Mouse (Mus musculus): ENCODE measurements around the gene Daam1. TPM values are rescaled to one million over a fixed set of nuclear protein-coding genes. Genes with fewer than 3 reads are reported as not detected.

Gene Daam1
- polyA plus RNA-seq, 1 experiment: 8.3 TPM

DNA sequence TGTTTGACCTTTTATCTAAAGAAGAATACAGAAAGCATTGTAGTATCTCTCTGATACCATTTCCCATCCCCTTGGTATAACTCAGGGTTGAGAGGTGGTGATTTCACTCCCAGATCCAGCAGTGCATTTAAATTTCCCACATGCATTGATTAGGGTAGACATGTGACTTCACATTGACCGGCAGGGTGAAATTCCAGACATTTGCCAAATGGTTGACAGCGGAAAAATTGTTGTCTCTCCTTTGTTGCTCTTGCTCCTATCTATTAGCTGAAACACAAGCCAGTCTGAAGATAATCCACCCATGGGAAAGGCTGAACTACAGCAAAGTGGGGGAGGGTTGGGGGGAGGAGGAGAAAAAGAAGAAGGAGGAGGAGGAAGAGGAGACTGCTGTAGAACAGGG lies 208.0 kb downstream of the Daam1 start:
- no peak overlapping the region for H3K27ac ChIP-seq (replicated peaks; ENCODE audit: low read depth, low read length)

DNA sequence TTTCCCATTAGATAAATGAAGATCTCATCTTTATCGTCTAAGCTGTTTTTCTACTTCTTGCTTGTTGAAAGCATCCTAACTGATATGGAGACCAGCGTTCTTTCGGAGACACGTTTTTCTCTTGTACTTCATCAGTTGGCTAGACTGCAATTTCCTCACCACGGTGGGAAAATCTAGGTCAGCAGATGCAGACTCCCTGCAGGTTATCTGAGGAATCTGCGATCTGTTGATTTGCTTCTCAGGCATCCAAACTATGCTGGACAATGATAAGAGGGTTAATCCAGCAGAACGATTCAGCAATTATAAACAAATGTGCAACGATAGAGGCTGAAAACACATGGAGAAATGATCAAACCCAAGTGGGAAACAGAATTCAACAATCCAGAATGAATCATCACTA lies 208.6 kb downstream of the Daam1 start:
- no peak overlapping the region for H3K4me3 ChIP-seq (ENCODE audit: insufficient read depth, low read depth, low read length)
- no peaks in the 10 kb centered on the region for H3K4me1 ChIP-seq (ENCODE audit: control insufficient read depth, insufficient read depth, insufficient read length, low read length)
- no peak overlapping the region for H3K27ac ChIP-seq (replicated peaks; ENCODE audit: low read depth, low read length)

More for the DNA sequence above, 208.0 kb downstream of the Daam1 start:
- H3K4me1 ChIP-seq (ENCODE audit: control insufficient read depth, insufficient read depth, insufficient read length, low read length): no peaks in the 10 kb centered on the region
- H3K4me3 ChIP-seq (ENCODE audit: insufficient read depth, low read depth, low read length): no peak overlapping the region

DNA sequence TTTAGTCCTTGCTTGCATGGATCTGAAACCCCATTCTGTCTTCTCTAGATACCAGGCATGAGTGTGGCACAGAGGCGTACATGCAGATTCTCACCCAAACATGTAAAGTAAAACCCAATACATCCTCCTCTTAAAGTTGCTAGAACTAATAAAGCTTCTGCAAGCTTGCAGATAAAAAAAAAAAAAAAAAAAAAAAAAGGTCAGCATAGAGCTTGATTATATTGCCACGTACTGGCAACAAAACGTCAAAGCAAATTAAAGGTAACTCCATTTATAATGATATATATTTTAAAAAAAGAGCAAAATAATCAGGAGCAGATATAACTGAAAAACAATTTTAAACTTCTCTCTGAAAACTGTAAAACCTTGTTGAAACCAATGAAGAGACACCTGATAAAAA lies 210.4 kb downstream of the Daam1 start:
- Histone ChIP-seq H3K4me3 (ENCODE audit: insufficient read depth, low read depth, low read length) (no peak overlapping the region), H3K4me1 (ENCODE audit: control insufficient read depth, insufficient read depth, insufficient read length, low read length) (no peaks in the 10 kb centered on the region), H3K27ac (replicated peaks; ENCODE audit: low read depth, low read length) (no peak overlapping the region)

Other genes with a start within 250 kb of the Daam1 start
- 3.5 and 4.0 TPM in 2 replicates for gene Gpr135, start 240.0 kb downstream of the Daam1 start, polyA plus RNA-seq (2012; ENCODE audit: insufficient read depth, insufficient read length, missing spikeins)

All from brown adipose tissue, adult 24 weeks (tissue).